Mouse (Mus musculus): ENCODE data around the gene Bicc1.

The Bicc1 gene

DNA sequence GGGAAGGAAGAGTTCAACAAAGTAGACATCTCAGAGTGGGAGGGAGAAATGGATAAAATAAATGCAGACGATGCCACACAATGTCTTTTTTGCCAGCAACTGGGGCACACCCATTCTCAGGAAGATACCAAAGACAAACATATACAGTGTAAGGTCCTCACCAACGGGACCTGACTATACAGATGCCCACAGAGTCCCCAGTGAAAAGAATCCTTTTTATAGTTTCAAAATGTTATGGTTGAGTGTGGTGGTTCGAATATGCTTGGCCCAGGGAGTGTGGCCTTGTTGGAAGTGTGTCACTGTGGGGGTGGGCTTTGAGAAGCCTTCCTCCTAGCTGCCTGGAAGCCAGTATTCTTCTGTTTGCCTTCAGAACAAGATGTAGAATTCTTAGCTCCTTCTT is 223.5 kb downstream of the Bicc1 start:
- no peak for DNase-seq

DNA sequence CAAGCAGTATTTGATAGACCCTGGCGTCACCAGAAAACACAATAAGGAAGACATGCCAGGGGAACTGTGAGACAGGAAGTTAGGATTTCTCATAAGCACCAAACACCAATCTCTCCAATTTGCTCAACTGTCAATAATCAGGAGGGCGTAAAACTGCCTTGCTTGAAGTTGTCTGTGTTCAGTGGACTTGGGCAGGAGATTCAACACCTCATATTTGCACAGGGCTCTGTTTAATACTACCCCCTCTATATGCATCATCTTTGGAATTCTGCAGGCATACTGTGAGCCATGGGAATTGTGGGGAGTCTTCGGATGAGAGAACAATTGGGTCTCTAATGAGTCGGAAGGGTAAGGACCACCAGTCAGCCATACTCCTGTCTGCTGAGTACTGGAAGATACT is 233.4 kb downstream of the Bicc1 start:
- no peak for DNase-seq

DNA sequence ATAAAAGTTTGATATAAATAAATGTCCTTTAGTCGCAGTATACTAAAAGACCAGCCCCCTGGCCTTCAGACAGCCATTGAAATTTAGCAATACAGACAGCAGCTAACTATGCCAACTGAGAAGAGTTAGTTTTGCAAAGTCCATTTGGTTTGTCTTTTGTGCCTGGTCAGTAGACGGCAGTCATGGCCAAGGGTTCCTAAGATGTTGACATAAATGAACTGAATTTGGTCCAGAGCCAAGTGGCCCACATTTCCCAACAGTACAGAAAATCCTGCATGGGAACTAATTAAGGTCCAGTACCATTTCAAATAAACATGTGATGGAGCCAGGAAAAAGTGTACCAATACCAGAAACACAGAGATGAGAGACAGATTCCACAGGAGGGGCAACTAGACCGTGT is 235.2 kb downstream of the Bicc1 start:
- peak; percentile 41 for DNase-seq

DNA sequence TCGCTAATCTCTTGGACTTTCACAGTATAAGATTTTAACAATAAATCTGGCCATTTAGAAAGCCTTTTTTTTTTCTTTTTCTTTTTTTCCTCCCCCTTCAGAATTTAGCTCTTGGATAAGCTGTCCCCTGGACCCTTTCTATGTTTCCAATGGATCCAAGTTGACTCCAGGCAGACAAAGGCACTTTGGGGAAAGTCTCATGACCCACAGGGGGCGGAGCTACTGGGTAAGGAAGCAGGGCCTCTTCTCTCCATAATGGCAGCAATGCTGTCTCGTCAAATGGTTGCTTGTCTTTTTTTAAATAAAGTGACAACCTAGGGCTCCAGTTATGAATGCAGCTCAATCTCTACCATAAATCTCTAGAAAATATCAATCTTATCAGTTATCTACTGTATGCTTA is 235.6 kb downstream of the Bicc1 start:
- DNase-seq, result no peak

- no peak for DNase-seq
These were observed 238.0 kb downstream of the Bicc1 start for GRCm38 (mm10) chr10:70921481-70921880.

DNA sequence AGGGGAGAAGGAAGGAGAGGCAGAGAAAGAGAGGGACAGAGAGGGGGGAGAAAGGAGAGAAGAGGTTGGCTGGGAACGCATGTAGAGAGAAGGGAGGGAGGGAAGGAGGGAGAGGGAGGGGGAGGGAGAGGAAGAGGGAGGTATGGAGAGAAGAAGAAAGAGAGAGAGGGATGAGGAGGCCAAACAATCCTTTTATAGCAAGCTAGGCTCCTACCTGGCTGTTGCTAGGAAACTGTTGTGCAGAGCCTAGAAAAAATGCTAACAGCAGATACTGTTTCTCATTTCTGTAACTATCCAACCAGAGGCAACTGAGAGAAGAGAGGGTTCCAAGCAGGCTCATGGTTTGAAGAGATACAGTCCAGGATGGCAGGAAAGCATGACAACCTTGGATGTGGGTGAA is 239.6 kb downstream of the Bicc1 start:
- no peak for DNase-seq

DNA sequence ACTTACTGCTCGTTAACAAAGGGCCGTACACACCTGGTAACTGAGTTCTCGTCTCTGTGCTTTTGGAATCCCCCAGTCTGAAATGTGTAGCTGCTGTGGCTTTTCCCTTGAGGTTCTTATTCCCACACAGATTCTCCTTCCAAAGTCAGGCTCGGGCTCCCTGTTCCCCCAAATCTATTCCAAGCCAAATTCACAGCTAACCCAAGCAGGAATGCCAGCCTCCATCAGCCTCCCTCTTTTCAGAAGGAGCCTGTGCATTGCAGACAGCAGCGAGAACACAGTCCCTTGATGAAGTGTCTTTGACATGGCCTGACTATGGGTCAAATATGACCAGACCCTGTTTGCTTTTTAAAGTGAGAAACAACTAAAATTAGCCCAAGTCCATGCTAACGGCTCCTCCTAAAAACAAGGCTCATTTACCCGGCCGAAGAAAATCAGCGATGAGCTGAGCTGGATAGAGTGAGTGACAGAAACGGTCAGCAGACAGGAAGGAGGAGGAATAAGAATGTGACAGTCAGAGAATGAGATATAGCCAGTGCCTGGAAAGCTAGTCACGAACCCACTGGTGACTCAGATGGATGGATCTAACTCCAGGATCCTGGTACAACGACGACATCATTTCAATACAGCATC is 240.4 kb downstream of the Bicc1 start:
- DNase-seq, result no peak

DNA sequence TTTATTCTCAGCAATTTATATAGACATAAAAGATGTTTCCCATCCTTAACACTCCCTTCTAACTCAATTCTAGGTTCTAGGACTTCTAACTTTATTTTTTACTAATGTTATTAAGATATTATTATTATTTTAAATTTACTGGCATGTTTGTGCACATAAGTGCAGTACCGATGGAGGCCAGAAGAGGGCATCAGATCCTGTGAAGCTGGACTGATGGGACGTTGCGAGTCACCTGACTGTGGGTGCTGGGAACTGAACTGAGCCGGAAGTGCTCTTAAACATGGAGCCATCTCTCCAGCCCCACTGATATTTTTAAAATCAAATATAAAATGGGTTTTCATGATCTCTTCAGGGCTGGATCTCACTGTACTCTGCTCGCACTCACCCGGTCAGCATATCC is 242.8 kb downstream of the Bicc1 start:
- DNase-seq, result no peak

DNA sequence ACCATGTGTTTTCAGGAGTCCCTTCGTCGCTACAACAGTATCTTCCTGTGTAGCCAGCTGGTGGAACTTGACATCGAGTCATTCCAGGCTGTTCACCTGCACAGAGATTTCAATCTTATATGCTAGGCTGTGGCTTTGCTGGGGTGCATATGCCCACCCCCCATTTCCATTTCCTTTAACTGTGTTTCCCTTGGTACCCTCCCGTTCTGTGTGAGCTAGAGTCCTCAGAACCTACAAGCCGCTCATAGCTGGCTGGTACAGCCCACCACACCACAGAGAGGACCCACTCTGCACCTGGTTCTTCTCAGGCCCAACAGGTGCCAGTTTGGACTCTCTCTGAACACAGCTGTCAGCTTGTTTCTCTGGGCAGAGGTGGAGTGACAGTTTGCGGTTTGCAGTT is 244.4 kb downstream of the Bicc1 start:
- no peak for DNase-seq

GRCm38 (mm10) chr10:70903936-70904335 is 255.6 kb downstream of the Bicc1 start:
- DNase-seq, result no peak

DNA sequence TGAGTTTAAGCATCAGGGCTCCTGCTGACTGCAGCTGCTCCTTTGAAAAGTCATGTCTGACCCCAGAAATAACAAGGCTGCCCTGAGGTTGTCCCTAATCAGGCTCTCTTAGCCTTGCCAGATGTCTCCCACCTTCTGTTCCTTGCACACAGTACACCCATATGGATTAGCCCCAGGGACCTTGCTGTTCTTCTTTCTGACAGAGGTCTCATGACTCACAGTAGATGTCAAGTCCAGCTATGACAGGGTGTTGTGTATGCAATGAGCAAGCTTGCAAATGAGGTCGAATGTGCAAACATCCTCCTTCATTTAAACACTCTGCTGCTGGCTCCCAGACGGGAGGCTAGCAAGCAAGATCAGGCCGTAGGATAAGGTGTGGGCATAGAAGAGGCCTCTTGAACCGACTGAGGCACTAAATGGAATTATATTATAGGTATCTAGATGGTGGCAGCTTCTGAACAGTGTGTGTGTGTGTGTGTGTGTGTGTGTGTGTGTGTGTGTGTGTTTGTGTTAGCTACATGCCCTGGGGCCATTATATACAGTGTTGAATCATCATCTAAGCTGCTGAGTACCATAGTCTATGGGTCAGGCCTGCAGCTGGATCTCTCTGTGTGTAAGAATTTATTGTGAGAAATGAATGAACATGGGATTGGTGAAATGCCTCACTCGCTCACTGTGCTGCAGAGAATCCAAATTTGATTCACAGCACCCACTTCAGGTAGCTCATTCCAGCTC is 256.6 kb downstream of the Bicc1 start:
- no peak for DNase-seq

GRCm38 (mm10) chr10:70901193-70901875 is 258.2 kb downstream of the Bicc1 start:
- DNase-seq, result no peak

GRCm38 (mm10) chr10:70895891-70896290 is 263.6 kb downstream of the Bicc1 start:
- DNase-seq, result no peak

DNA sequence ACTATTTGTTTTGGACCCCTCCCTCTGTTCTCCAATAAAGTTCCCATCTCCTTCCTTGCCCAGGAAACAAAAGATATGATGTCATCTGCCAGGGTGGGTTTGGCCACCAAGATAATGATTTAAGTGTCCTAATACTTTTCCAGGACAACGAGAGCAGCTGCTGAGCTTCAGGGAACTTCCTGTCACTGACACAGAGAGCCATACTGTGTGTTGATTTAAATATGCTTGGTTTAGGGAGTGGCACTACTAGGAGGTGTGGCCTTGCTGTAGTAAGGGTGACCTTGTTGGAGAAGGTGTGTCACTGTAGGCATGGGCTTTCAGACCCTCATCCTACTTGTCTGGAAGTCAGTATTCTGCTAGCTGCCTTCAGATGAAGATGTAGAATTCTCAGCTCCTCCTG is 281.5 kb downstream of the Bicc1 start:
- DNase-seq, result peak; percentile 7

DNA sequence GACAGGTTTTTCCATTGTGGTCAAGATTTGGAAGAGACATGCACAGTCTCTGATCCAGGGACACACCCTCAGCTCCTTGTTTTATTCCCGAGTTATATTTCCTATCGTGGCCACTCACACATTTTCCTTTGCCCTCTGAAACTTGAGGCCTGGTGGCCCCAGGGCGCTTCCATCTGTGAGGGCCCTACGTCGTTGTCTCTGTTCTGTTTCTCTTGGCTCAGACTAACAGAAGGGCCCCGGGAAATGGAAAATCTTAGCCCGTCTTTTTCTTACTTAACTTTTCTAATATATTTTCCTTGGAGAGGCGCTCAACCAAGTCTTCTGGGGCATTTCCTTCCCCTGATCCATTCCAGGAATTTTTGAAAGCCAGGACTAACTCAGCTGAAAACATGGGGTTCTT is 281.9 kb downstream of the Bicc1 start:
- peak; percentile 14 for DNase-seq

- no peak for DNase-seq
These were observed 283.0 kb downstream of the Bicc1 start for GRCm38 (mm10) chr10:70876522-70876921.

DNA sequence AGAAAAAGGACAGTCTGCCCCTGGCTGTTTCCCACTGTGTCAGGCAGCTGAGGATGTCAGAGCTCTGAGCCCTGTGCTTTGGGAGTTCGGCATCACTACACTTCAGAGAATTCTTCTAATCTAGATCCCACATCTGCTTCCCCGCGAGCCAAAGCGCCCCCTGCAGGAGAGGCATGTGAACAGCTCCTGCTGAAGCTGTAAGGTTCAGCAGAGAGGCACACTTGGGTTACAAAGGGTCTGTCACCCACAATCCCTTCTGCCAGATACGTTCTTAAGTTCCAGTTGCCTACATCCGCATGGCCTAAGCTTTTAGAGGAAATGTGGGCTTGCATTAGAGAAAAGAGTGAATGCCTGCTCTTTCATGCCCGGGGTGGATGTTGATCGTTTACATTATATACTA is 283.4 kb downstream of the Bicc1 start:
- no peak for DNase-seq

GRCm38 (mm10) chr10:70874994-70875538 is 284.4 kb downstream of the Bicc1 start:
- DNase-seq, result peak; percentile 22
